Mouse (Mus musculus) bone marrow macrophage, adult 2 months (primary cell): ENCODE data around the gene Cplx3.

Source experiments
- CTCF ChIP-seq: IDR thresholded peaks from 2 replicates; pipeline ENCODE4 v1.5.1; 2012; ENCODE audit warnings: low read depth, mild to moderate bottlenecking, low read length, moderate library complexity
- POLR2A ChIP-seq: IDR thresholded peaks from 2 replicates; pipeline ENCODE4 v1.6.1; 2012; ENCODE audit warnings: mild to moderate bottlenecking, low read depth, low read length, borderline replicate concordance

DNA sequence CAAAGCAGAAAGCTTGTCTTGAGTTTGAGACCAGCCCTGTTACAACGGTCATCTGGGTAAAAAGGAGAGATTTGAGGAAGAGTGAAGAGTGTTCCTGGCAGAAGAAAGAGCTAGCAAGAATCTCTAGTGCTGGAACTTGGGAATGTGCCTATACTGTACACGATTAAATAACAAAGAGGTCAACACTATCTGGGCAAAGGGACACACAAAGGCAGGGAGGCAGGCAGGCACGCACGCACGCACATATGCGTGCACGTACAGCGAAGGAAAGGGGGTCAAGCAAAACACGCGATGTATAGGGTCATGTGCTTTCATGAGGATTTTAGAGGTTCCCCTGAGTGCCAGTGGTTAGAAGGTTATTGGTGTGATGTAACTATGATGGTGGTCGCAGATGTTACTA is 53.0 kb downstream of the Cplx3 start:
- TF ChIP-seq CTCF (no peak), POLR2A (no peak)
